Mouse (Mus musculus) MEL (cell line): ENCODE measurements around the gene Traf3ip2. TPM values are rescaled to one million over a fixed set of nuclear protein-coding genes. Genes with fewer than 3 reads are reported as not detected.

Experiments used
- DNase-seq: peaks from one replicate; pipeline ENCODE4 v3.0.0; 2011; ENCODE audit warnings: low read depth, low spot score
- H3K27ac ChIP-seq: 2 replicates; pipeline ENCODE4 v1.5.1; 2012; ENCODE audit warnings: low read depth, mild to moderate bottlenecking, control low read depth, low read length, moderate library complexity; ENCODE audit not compliant: control insufficient read depth
- H3K27me3 ChIP-seq, 2 experiments: fragments of 150-350 bp in 1 of 2; sonication (generic) in 1 of 2; 2 replicates each; pipeline ENCODE4 v1.6.1; 2012; ENCODE audit warnings: low read length in 2 of 2, mild to moderate bottlenecking in 2 of 2, improper control_type of control experiment in 1 of 2, moderate library complexity in 1 of 2; ENCODE audit not compliant: insufficient read depth in 2 of 2, control insufficient read depth in 1 of 2
- H3K36me3 ChIP-seq, 2 experiments: 2 replicates each; pipeline ENCODE4 v1.6.1; 2012 to 2014; ENCODE audit warnings: low read length in 2 of 2, improper control_type of control experiment in 1 of 2, inconsistent platforms in 1 of 2, mild to moderate bottlenecking in 1 of 2; ENCODE audit not compliant: insufficient read depth in 2 of 2, control insufficient read depth in 1 of 2
- H3K4me1 ChIP-seq, 2 experiments: fragments of 150-350 bp in 1 of 2; sonication (generic) in 1 of 2; 2 replicates each; pipeline ENCODE4 v1.6.1; 2012; ENCODE audit warnings: low read length in 2 of 2, improper control_type of control experiment in 1 of 2, mild to moderate bottlenecking in 1 of 2; ENCODE audit not compliant: insufficient read depth in 2 of 2, control insufficient read depth in 1 of 2
- H3K4me3 ChIP-seq, 2 experiments: fragments of 150-350 bp in 1 of 2; sonication (generic) in 1 of 2; 2 replicates each; pipeline ENCODE4 v1.5.1; 2012; ENCODE audit warnings: low read depth in 2 of 2, low read length in 2 of 2, mild to moderate bottlenecking in 2 of 2, moderate library complexity in 2 of 2, control low read depth in 1 of 2, improper control_type of control experiment in 1 of 2; ENCODE audit not compliant: control insufficient read depth in 1 of 2, insufficient read depth in 1 of 2
- H3K79me2 ChIP-seq: 2 replicates; pipeline ENCODE4 v1.6.1; 2012; ENCODE audit warnings: mild to moderate bottlenecking, low read length, moderate library complexity; ENCODE audit not compliant: control insufficient read depth, poor library complexity, insufficient read depth
- H3K9ac ChIP-seq: 2 replicates; pipeline ENCODE4 v1.6.1; 2012; ENCODE audit warnings: low read depth, mild to moderate bottlenecking, control low read depth, low read length, moderate library complexity; ENCODE audit not compliant: control insufficient read depth, poor library complexity, severe bottlenecking
- H3K9me3 ChIP-seq: fragments of 150-350 bp; sonication (generic); replicated peaks from 2 replicates; pipeline ENCODE4 v1.6.1; 2012; ENCODE audit warnings: mild to moderate bottlenecking, low read length, improper control_type of control experiment, moderate library complexity; ENCODE audit not compliant: insufficient read depth
- BHLHE40 ChIP-seq: IDR thresholded peaks from 2 replicates; pipeline ENCODE4 v1.6.1; 2012; ENCODE audit warnings: low read depth, mild to moderate bottlenecking, inconsistent platforms, low read length, improper control_type of control experiment, borderline replicate concordance
- CHD1 ChIP-seq: IDR thresholded peaks from 2 replicates; pipeline ENCODE4 v1.6.1; 2012; ENCODE audit warnings: low read depth, mild to moderate bottlenecking, inconsistent platforms, low read length, improper control_type of control experiment
- CTCF ChIP-seq, 3 experiments: IDR thresholded peaks in 2 of 3; conservative IDR thresholded peaks in 1 of 3; 2 replicates each; pipeline ENCODE4 v1.5.1; 2011 to 2012; ENCODE audit warnings: low read length in 3 of 3, low read depth in 2 of 3, mild to moderate bottlenecking in 2 of 3, improper control_type of control experiment in 1 of 3, inconsistent platforms in 1 of 3, mixed read lengths in 1 of 3, moderate library complexity in 1 of 3; ENCODE audit not compliant: control insufficient read depth in 1 of 3, insufficient read depth in 1 of 3, poor library complexity in 1 of 3, severe bottlenecking in 1 of 3
- ELF1 ChIP-seq: IDR thresholded peaks from 2 replicates; pipeline ENCODE4 v1.6.1; 2014; ENCODE audit warnings: low read depth, mild to moderate bottlenecking, inconsistent platforms, low read length, improper control_type of control experiment, moderate library complexity
- GABPA ChIP-seq: IDR thresholded peaks from 2 replicates; pipeline ENCODE4 v1.6.1; 2012; ENCODE audit warnings: low read depth, mild to moderate bottlenecking, inconsistent platforms, low read length, improper control_type of control experiment, moderate library complexity
- HCFC1 ChIP-seq: IDR thresholded peaks from 2 replicates; pipeline ENCODE4 v1.6.1; 2012; ENCODE audit warnings: low read depth, mild to moderate bottlenecking, inconsistent platforms, low read length, improper control_type of control experiment, moderate library complexity
- KAT2A ChIP-seq: conservative IDR thresholded peaks from 2 replicates; pipeline ENCODE4 v1.6.1; 2012; ENCODE audit warnings: low read depth, low read length, improper control_type of control experiment, inconsistent platforms
- MEF2A ChIP-seq: IDR thresholded peaks from 2 replicates; pipeline ENCODE4 v1.6.1; 2014; ENCODE audit warnings: low read depth, mild to moderate bottlenecking, inconsistent platforms, low read length, improper control_type of control experiment; ENCODE audit not compliant: poor library complexity, insufficient replicate concordance, severe bottlenecking; ENCODE audit errors: extremely low read depth
- MXI1 ChIP-seq: IDR thresholded peaks from 2 replicates; pipeline ENCODE4 v1.6.1; 2011; ENCODE audit warnings: mild to moderate bottlenecking, low read depth, low read length, improper control_type of control experiment
- MYC ChIP-seq: IDR thresholded peaks from 2 replicates; pipeline ENCODE4 v1.6.1; 2011; ENCODE audit warnings: low read depth, mild to moderate bottlenecking, low read length, improper control_type of control experiment, moderate library complexity
- NELFE ChIP-seq: IDR thresholded peaks from 2 replicates; pipeline ENCODE4 v1.6.1; 2011; ENCODE audit warnings: low read depth, low read length, improper control_type of control experiment
- POLR2A ChIP-seq, 2 experiments: IDR thresholded peaks; 2 replicates each; pipeline ENCODE4 v1.6.1; 2011 to 2012; ENCODE audit warnings: low read length in 2 of 2, mild to moderate bottlenecking in 2 of 2, control low read depth in 1 of 2, improper control_type of control experiment in 1 of 2, low read depth in 1 of 2, moderate library complexity in 1 of 2; ENCODE audit not compliant: control insufficient read depth in 1 of 2, insufficient read depth in 1 of 2, poor library complexity in 1 of 2
- POLR2AphosphoS2 ChIP-seq: IDR thresholded peaks from 2 replicates; pipeline ENCODE4 v1.6.1; 2011; ENCODE audit warnings: low read length, improper control_type of control experiment
- POLR2AphosphoS5 ChIP-seq: IDR thresholded peaks from 2 replicates; pipeline ENCODE4 v1.6.1; 2012; ENCODE audit warnings: low read depth, borderline replicate concordance, mild to moderate bottlenecking, inconsistent platforms, low read length, moderate library complexity, mixed read lengths
- RAD21 ChIP-seq: IDR thresholded peaks from 2 replicates; pipeline ENCODE4 v1.6.1; 2011; ENCODE audit warnings: mild to moderate bottlenecking, low read depth, low read length, improper control_type of control experiment
- TAL1 ChIP-seq: IDR thresholded peaks from 2 replicates; pipeline ENCODE4 v1.6.1; 2012; ENCODE audit warnings: mild to moderate bottlenecking, inconsistent platforms, low read length, moderate library complexity, mixed read lengths
- TCF12 ChIP-seq: IDR thresholded peaks from 2 replicates; pipeline ENCODE4 v1.6.1; 2014; ENCODE audit warnings: low read depth, mild to moderate bottlenecking, inconsistent platforms, low read length, improper control_type of control experiment, moderate library complexity
- UBTF ChIP-seq: IDR thresholded peaks from 2 replicates; pipeline ENCODE4 v1.6.1; 2012; ENCODE audit warnings: low read depth, mild to moderate bottlenecking, inconsistent platforms, low read length, improper control_type of control experiment, moderate library complexity, borderline replicate concordance; ENCODE audit not compliant: insufficient read depth
- ZNF384 ChIP-seq: IDR thresholded peaks from 2 replicates; pipeline ENCODE4 v1.6.1; 2012; ENCODE audit warnings: low read depth, mild to moderate bottlenecking, inconsistent platforms, low read length, improper control_type of control experiment
- polyA plus RNA-seq, 2 experiments: library from polyadenylated mRNA; stranded (reverse) in 1 of 2; unstranded in 1 of 2; fragments of >175 nt in 1 of 2; fragments of >200 nt in 1 of 2; gene quantifications; 2 replicates each; pipeline versions ENCODE4 v1.2.1 to v1.2.4; 2012; ENCODE audit warnings: low replicate concordance in 2 of 2, low read depth in 1 of 2; ENCODE audit not compliant: insufficient read length in 2 of 2, insufficient read depth in 1 of 2, missing spikeins in 1 of 2
- total RNA-seq: library from RNA; depleted of rRNA; stranded (reverse); fragments of 300-350 nt; gene quantifications from 2 replicates; pipeline ENCODE4 v1.2.3, GENCODE M21; 2012

Gene Traf3ip2
- total and polyA plus RNA-seq, 3 experiments, result 1.3 to 3.0 TPM; not detected in 1

GRCm38 (mm10) chr10:39618431-39618830 is 5.7 kb downstream of the Traf3ip2 start:
- H3K27ac ChIP-seq, result no peak overlapping the region
- H3K79me2 ChIP-seq, result no peaks in the 10 kb centered on the region
- no peak overlapping the region for H3K4me3 ChIP-seq
- DNase-seq, result no peak
- H3K9ac ChIP-seq, result no peak overlapping the region
- no peaks in the 10 kb centered on the region for H3K27me3 ChIP-seq
- TF ChIP-seq CHD1, result no peak
- TF ChIP-seq BHLHE40, result no peak
- no peaks in the 10 kb centered on the region for H3K9me3 ChIP-seq
- H3K4me1 ChIP-seq, result no peaks in the 10 kb centered on the region
- H3K36me3 ChIP-seq, result no peaks in the 10 kb centered on the region

DNA sequence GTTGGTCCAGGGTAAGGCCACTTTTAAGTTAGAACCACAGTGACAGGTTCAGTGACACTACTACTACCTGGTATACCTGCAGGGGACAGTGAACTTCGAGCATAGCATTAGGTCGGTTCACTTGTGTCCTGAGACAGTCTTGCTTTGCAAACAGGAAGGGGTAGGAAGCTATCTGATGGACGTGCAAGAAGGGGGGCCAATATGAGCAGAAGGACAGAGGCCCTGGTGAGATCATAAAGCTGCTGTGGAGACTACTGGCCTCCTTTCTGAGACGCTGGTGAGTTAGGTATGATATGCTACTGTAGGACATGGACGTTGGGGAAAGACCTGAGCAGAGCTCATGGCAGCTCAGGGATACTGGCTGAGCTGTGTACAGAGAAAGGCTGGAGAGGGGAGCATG is 7.9 kb downstream of the Traf3ip2 start:
- TF ChIP-seq ELF1 (no peak), MXI1 (no peak)
- H3K9me3 ChIP-seq, result no peaks in the 10 kb centered on the region
- H3K27me3 ChIP-seq, result no peaks in the 10 kb centered on the region
- no peak for DNase-seq
- H3K4me1 ChIP-seq, result no peaks in the 10 kb centered on the region; a peak in 1 of 4 replicates
- H3K4me3 ChIP-seq, result no peak overlapping the region
- H3K27ac ChIP-seq, result no peak overlapping the region
- H3K36me3 ChIP-seq, result no peaks in the 10 kb centered on the region
- no peak overlapping the region for H3K9ac ChIP-seq
- no peaks in the 10 kb centered on the region for H3K79me2 ChIP-seq

- Histone ChIP-seq H3K79me2 (no peaks in the 10 kb centered on the region), H3K36me3 (no peaks in the 10 kb centered on the region), H3K4me3 (no peak overlapping the region), H3K9ac (no peak overlapping the region), H3K27me3 (no peaks in the 10 kb centered on the region), H3K27ac (no peak overlapping the region), H3K9me3 (no peaks in the 10 kb centered on the region), H3K4me1 (no peaks in the 10 kb centered on the region; a peak in 1 of 4 replicates)
- no peak for DNase-seq
- TF ChIP-seq MEF2A (no peak), TCF12 (no peak), HCFC1 (no peak), POLR2AphosphoS5 (no peak), KAT2A (no peak), POLR2AphosphoS2 (no peak), ZNF384 (no peak), CTCF (IDR thresholded peaks at IDR 0.05 in 2 of 3, conservative IDR thresholded peaks at IDR 0.05 in 1 of 3; ENCODE audit: control insufficient read depth in 1 of 3, insufficient read depth in 1 of 3, low read depth in 2 of 3, low read length in 3 of 3, poor library complexity in 1 of 3, severe bottlenecking in 1 of 3) (no peak), RAD21 (no peak), POLR2A (IDR thresholded peaks at IDR 0.05; ENCODE audit: control insufficient read depth in 1 of 2, insufficient read depth in 1 of 2, low read depth in 1 of 2, low read length in 2 of 2, poor library complexity in 1 of 2) (no peak), NELFE (no peak), MYC (no peak), GABPA (no peak), TAL1 (no peak), UBTF (no peak)
Measured at GRCm38 (mm10) chr10:39623806-39624205, 11.1 kb downstream of the Traf3ip2 start.
